Mouse (Mus musculus) C2C12 (cell line): ENCODE data around the gene Maff.

Source experiments
- CTCF ChIP-seq: IDR thresholded peaks from one replicate; pipeline ENCODE4 v1.5.1; 2011; ENCODE audit not compliant: control insufficient read depth, insufficient read depth, insufficient read length
- MAX ChIP-seq: IDR thresholded peaks from one replicate; pipeline ENCODE4 v1.6.1; 2011; ENCODE audit warnings: mild to moderate bottlenecking, control low read depth
- MYOG ChIP-seq: IDR thresholded peaks from one replicate; pipeline ENCODE4 v1.6.1; 2011; ENCODE audit not compliant: control insufficient read depth, insufficient read length; ENCODE audit errors: extremely low read depth
- USF1 ChIP-seq: IDR thresholded peaks from one replicate; pipeline ENCODE4 v1.6.1; 2011; ENCODE audit warnings: low read depth, mild to moderate bottlenecking, control low read depth, moderate library complexity

DNA sequence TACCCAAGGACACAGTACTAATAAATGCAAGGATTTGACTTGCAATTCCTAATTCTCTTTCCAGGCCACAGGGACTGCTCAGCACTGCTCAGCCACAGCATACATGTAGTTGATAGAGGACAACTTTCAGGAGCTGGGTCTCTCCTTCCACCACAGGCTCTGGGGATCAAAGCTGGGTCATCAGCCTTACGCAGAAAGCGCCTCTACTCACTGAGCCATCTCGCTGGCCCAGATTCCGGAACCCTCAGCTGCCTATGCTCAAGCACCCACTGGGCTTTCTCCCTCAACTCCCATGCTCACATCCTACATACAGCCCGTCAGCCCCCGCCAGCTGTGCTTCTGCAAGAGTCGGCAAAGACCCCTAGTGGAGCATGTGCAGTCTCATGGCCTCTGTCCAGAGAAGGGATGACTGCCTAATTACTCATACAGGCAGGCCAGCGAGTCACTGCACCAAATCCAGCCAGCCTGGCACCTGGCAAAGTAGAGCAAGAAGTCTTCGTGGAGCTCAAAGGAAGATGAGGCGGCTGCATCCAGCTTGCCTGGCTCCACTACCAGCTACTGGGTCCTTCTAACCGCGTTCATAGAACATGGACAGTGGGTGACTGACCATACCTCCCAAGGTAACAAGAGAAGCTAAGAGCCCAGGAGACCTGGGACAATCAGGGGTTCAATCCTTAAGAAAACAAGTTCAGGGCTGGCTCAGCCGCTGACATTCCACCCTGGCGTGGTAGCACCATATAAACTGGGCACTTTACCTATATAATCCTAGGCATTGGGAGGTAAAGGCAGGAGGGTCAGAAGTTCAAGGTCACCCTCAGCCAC lies 53.0 kb downstream of the Maff start:
- TF ChIP-seq CTCF = no peak
- TF ChIP-seq MYOG = no peak
- no peak for TF ChIP-seq MAX
- no peak for TF ChIP-seq USF1
